Mouse (Mus musculus) forebrain, postnatal 0 days (tissue): ENCODE measurements around the gene Gm9376. TPM values are rescaled to one million over a fixed set of nuclear protein-coding genes. Genes with fewer than 3 reads are reported as not detected.

ENCODE experiments used
- ATAC-seq: fragments of 200-750 bp; cut with Nextera tagmentation; 2 replicates; pipeline ENCODE4 v1.8.0; 2017; ENCODE audit warnings: mild to moderate bottlenecking, moderate library complexity
- DNase-seq: peaks from one replicate; pipeline ENCODE4 v3.0.0-alpha.2; 2015
- H3K27ac ChIP-seq: fragments of 300-500 bp; sonication (generic); 2 replicates; pipeline ENCODE4 v1.5.1; 2014; ENCODE audit warnings: low read depth, mild to moderate bottlenecking, antibody characterized with exemption, low read length, moderate library complexity, mixed read lengths
- H3K27me3 ChIP-seq: fragments of 300-500 bp; sonication (generic); 2 replicates; pipeline ENCODE4 v1.6.1; 2014; ENCODE audit warnings: mild to moderate bottlenecking, low read length, mixed read lengths; ENCODE audit not compliant: insufficient read depth
- H3K36me3 ChIP-seq: fragments of 300-500 bp; sonication (generic); 2 replicates; pipeline ENCODE4 v1.6.1; 2014; ENCODE audit warnings: mild to moderate bottlenecking, moderate library complexity; ENCODE audit not compliant: insufficient read depth
- H3K4me1 ChIP-seq: fragments of 300-500 bp; sonication (generic); 2 replicates; pipeline ENCODE4 v1.6.1; 2014; ENCODE audit warnings: antibody characterized with exemption; ENCODE audit not compliant: insufficient read depth
- H3K4me2 ChIP-seq: fragments of 300-500 bp; sonication (generic); 2 replicates; pipeline ENCODE4 v1.6.1; 2014; ENCODE audit warnings: low read depth, mild to moderate bottlenecking, moderate library complexity
- H3K4me3 ChIP-seq: fragments of 300-500 bp; sonication (generic); 2 replicates; pipeline ENCODE4 v1.5.1; 2014; ENCODE audit warnings: low read depth, low read length, mixed read lengths
- H3K9ac ChIP-seq: fragments of 300-500 bp; sonication (generic); 2 replicates; pipeline ENCODE4 v1.6.1; 2014; ENCODE audit warnings: mild to moderate bottlenecking
- H3K9me3 ChIP-seq: fragments of 300-500 bp; sonication (generic); 2 replicates; pipeline ENCODE4 v1.6.1; 2016; ENCODE audit warnings: low read length
- CTCF ChIP-seq: sonication (generic); IDR thresholded peaks from 2 replicates; pipeline ENCODE4 v1.5.1; 2016; ENCODE audit warnings: antibody characterized with exemption, control low read depth, low read depth
- whole genome bisulfite sequencing: fragments of 180-500 bp; shearing (Covaris S2); extraction: QIAGEN DNeasy Blood & Tissue Kit; methylation state at CpG from one replicate; pipeline ENCODE4 v1.1.7; 2014; 5-methylcytosine and 5-hydroxymethylcytosine counted together
- polyA plus RNA-seq: library from polyadenylated mRNA; unstranded; fragments of >200 nt; fragmentation: Nextera tagmentation; extraction: Ambion mirVana; gene quantifications from 2 replicates; pipeline ENCODE4 v1.2.1, GENCODE M21; 2015
- total RNA-seq: library from RNA; depleted of rRNA; stranded (reverse); fragments of >200 nt; gene quantifications from 2 replicates; pipeline ENCODE4 v1.2.3, GENCODE M21; 2014

Gene Gm9376
- total and polyA plus RNA-seq, 2 experiments from 2014 or later, result not detected

GRCm38 (mm10) chr14:118237786-118238185 lies 29.0 kb upstream of the Gm9376 start:
- 12% methylated on average over 6 of the region's 6 CpGs for WGBS
- H3K27ac ChIP-seq, result no peak overlapping the region
- H3K9ac ChIP-seq, result no peak overlapping the region

GRCm38 (mm10) chr14:118239351-118239750 lies 27.4 kb upstream of the Gm9376 start:
- DNase-seq, result peak; percentile 14
- Histone ChIP-seq H3K27ac (no peak overlapping the region), H3K4me2 (no peak overlapping the region), H3K9ac (no peak overlapping the region), H3K27me3 (no peaks in the 10 kb centered on the region; the same call in 1 of the 2 replicates), H3K36me3 (no peaks in the 10 kb centered on the region; the same call in 1 of the 2 replicates), H3K4me3 (no peak overlapping the region), H3K9me3 (peaks cover 9% of the 10 kb centered on the region; the same call in 1 of the 2 replicates), H3K4me1 (peaks cover 9% of the 10 kb centered on the region; the same call in 1 of the 2 replicates)
- WGBS, result 13% methylated on average over 8 of the region's 8 CpGs
- TF ChIP-seq CTCF, result peak; percentile 33
- no peak for ATAC-seq

More at GRCm38 (mm10) chr14:118237786-118238185, 29.0 kb upstream of the Gm9376 start:
- DNase-seq (peak; percentile 39), ATAC-seq (no peak)
- Histone ChIP-seq H3K4me3 (0 out of 2 replicates have a peak overlapping the region, but pooled peaks have one; percentile 48), H3K9me3 (no peaks in the 10 kb centered on the region), H3K27me3 (peaks cover 2% of the 10 kb centered on the region; the same call in 1 of the 2 replicates), H3K36me3 (no peaks in the 10 kb centered on the region), H3K4me1 (peaks cover 9% of the 10 kb centered on the region; the same call in 1 of the 2 replicates), H3K4me2 (peak overlapping the region; percentile 89; the same call in 1 of the 2 replicates)
- no peak for TF ChIP-seq CTCF

GRCm38 (mm10) chr14:118241416-118241815 lies 25.3 kb upstream of the Gm9376 start:
- WGBS, result 94% methylated on average over 2 of the region's 2 CpGs
- TF ChIP-seq CTCF, result no peak
- peaks cover 4% of the 10 kb centered on the region; the same call in 1 of the 2 replicates for H3K4me1 ChIP-seq
- DNase-seq (no peak), ATAC-seq (no peak)
- no peaks in the 10 kb centered on the region; the same call in 1 of the 2 replicates for H3K27me3 ChIP-seq
- H3K9ac ChIP-seq, result no peak overlapping the region
- H3K4me2 ChIP-seq, result no peak overlapping the region
- peaks cover 9% of the 10 kb centered on the region; the same call in 1 of the 2 replicates for H3K9me3 ChIP-seq
- H3K4me3 ChIP-seq, result no peak overlapping the region
- H3K27ac ChIP-seq, result no peak overlapping the region
- no peaks in the 10 kb centered on the region; the same call in 1 of the 2 replicates for H3K36me3 ChIP-seq

- 91% methylated on average over 6 of the region's 6 CpGs for WGBS
- TF ChIP-seq CTCF, result no peak
- H3K27ac ChIP-seq, result no peak overlapping the region
- H3K4me3 ChIP-seq, result no peak overlapping the region
- H3K36me3 ChIP-seq, result no peaks in the 10 kb centered on the region
- no peak overlapping the region for H3K9ac ChIP-seq
- no peaks in the 10 kb centered on the region for H3K27me3 ChIP-seq
- H3K4me2 ChIP-seq, result no peak overlapping the region
- DNase-seq (no peak), ATAC-seq (no peak)
- no peaks in the 10 kb centered on the region for H3K9me3 ChIP-seq
- H3K4me1 ChIP-seq, result no peaks in the 10 kb centered on the region
These were observed 13.4 kb upstream of the Gm9376 start for GRCm38 (mm10) chr14:118253381-118253780.

GRCm38 (mm10) chr14:118268849-118269248 lies 2.1 kb downstream of the Gm9376 start:
- WGBS, result 89% methylated on average over 4 of the region's 4 CpGs
- DNase-seq (no peak), ATAC-seq (no peak)
- Histone ChIP-seq H3K36me3 (no peaks in the 10 kb centered on the region), H3K4me1 (no peaks in the 10 kb centered on the region), H3K9ac (no peak overlapping the region), H3K27me3 (no peaks in the 10 kb centered on the region; the same call in 1 of the 2 replicates), H3K4me3 (no peak overlapping the region), H3K4me2 (no peak overlapping the region), H3K27ac (no peak overlapping the region), H3K9me3 (no peaks in the 10 kb centered on the region)
- no peak for TF ChIP-seq CTCF

GRCm38 (mm10) chr14:118272594-118273555 lies 6.1 kb downstream of the Gm9376 start:
- Histone ChIP-seq H3K27ac (no peak overlapping the region), H3K36me3 (no peaks in the 10 kb centered on the region), H3K4me1 (no peaks in the 10 kb centered on the region), H3K27me3 (no peaks in the 10 kb centered on the region), H3K9ac (no peak overlapping the region), H3K4me3 (no peak overlapping the region), H3K9me3 (no peaks in the 10 kb centered on the region), H3K4me2 (no peak overlapping the region)
- no peak for ATAC-seq
- WGBS, result 89% methylated on average over 6 of the region's 6 CpGs
- TF ChIP-seq CTCF, result no peak
- DNase-seq, result no peak
